Mouse (Mus musculus) megakaryocyte, embryonic 14.5 days (primary cell): ENCODE results near the gene Arl4d.

Source experiments
- FLI1 ChIP-seq: IDR thresholded peaks from 2 replicates; pipeline ENCODE4 v1.6.1; 2012; ENCODE audit warnings: low read length, inconsistent platforms, mixed read lengths
- GATA1 ChIP-seq: IDR thresholded peaks from 3 replicates; pipeline ENCODE4 v1.6.1; 2012; ENCODE audit warnings: mixed read lengths, low read length, inconsistent platforms, borderline replicate concordance

GRCm38 (mm10) chr11:101670334-101670733 lies 5.0 kb downstream of the Arl4d start:
- TF ChIP-seq GATA1 (no peak), FLI1 (no peak)
